Mouse (Mus musculus): ENCODE results near the gene Pik3r2. TPM values are rescaled to one million over a fixed set of nuclear protein-coding genes. Genes with fewer than 3 reads are reported as not detected.

The Pik3r2 gene
- polyA plus RNA-seq, 1 experiment: 130 TPM

DNA sequence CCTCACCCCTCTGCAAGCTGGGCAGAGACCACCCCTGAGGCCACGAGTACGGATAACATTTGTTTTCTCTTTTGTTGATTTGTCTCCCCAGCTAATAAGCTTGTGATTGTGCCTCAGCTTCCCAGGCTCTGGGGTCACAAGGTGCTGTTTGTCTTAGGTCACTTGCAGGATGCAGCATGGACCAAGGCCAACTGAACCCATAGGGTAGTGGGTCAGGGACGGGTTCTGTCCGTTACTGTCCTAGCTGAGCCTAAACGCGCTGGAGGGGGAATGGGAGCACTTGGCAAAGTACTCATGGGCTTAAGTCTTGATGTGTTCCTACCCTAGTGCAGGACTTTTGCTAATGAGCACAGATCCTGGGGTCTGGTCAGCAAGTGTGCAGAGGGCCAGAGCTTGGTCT, 9.0 kb downstream of the Pik3r2 start:
- no peak overlapping the region for H3K4me2 ChIP-seq (ENCODE audit: low read depth)
- H3K4me3 ChIP-seq: no peak overlapping the region
- H3ac ChIP-seq (ENCODE audit: control insufficient read depth, insufficient read length): no peak overlapping the region
- H3K36me3 ChIP-seq (ENCODE audit: control insufficient read depth, insufficient read depth): peaks cover 6% of the 10 kb centered on the region
- H3K27me3 ChIP-seq (ENCODE audit: control insufficient read depth, insufficient read depth, insufficient read length): no peaks in the 10 kb centered on the region
- no peak for TF ChIP-seq MYOG (IDR thresholded peaks at IDR 0.05; ENCODE audit: control insufficient read depth in 1 of 3, insufficient read depth in 1 of 3, insufficient read length in 2 of 3, low read depth in 2 of 3)
- TF ChIP-seq POLR2AphosphoS2 (IDR thresholded peaks at IDR 0.05; ENCODE audit: insufficient read length, low read depth): peak; percentile 27
- no peak for TF ChIP-seq USF1 (IDR thresholded peaks at IDR 0.05; ENCODE audit: low read depth)
- no peaks in the 10 kb centered on the region for H3K79me2 ChIP-seq (ENCODE audit: control insufficient read depth, insufficient read depth)

DNA sequence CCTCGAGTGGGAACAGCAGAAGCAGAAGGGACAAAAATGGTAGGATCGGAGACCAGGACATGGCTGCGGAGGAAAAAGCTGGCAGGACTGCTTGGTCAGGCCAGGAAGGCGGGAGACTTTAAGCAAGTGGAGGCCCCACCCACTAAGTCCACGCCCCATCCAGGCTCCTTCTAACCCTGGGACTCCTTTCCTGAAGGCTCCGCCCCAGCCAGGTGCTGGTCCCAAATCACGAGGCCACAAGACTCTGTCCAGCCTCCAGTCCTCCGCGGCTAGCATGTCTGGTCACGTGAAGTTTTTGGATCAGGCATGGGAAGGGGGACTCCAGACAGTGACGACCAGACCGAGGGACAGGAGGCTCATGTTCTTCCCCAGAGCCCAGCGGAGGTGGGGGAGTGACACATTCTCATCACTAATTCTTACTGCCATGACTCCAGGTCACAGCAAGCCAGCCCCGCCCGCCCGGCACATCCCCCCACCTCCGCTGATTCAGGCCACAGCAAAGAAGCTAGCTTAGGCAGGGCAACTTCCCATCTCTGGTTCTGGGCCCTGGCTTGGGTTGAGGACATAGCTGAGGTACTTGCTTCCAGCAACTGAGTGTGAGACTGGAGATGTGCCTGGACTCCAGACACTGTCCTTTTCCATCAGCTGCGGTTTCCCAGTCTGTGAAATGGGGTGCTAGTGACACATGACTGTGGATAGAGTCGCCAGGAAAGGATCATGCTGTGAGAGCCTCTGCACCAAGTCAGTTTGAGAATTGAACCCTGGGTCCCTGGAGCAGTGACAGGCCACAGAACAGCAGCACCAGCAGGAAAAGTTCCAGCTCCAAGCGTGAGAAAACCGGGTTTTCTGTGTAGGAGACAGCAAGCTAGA, 9.7 kb downstream of the Pik3r2 start:
- TF ChIP-seq E2F4 (IDR thresholded peaks at IDR 0.05; ENCODE audit: insufficient read depth): no peak
- no peak for TF ChIP-seq MYOG (IDR thresholded peaks at IDR 0.05; ENCODE audit: control insufficient read depth in 1 of 3, insufficient read depth in 1 of 3, insufficient read length in 2 of 3, low read depth in 2 of 3)
- TF ChIP-seq REST (IDR thresholded peaks at IDR 0.05; ENCODE audit: insufficient read depth, insufficient read length): no peak
- TF ChIP-seq USF1 (IDR thresholded peaks at IDR 0.05; ENCODE audit: low read depth): peak; percentile 77
- TF ChIP-seq TCF3 (IDR thresholded peaks at IDR 0.05; ENCODE audit: insufficient read length, low read depth): no peak
- TF ChIP-seq CEBPB (IDR thresholded peaks at IDR 0.05; ENCODE audit: insufficient read depth, poor library complexity, severe bottlenecking): no peak
- TF ChIP-seq POLR2A (IDR thresholded peaks at IDR 0.05; ENCODE audit: insufficient read length, low read depth): peak; percentile 79
- TF ChIP-seq MAX (IDR thresholded peaks at IDR 0.05; ENCODE audit: low read depth): no peak
- TF ChIP-seq MYOD1 (IDR thresholded peaks at IDR 0.05; ENCODE audit: control insufficient read depth in 1 of 3, insufficient read length in 2 of 3, low read depth in 2 of 3): peak in 1 of 3 experiments; percentile 25
- TF ChIP-seq TCF12 (IDR thresholded peaks at IDR 0.05; ENCODE audit: insufficient read depth, poor library complexity, severe bottlenecking): no peak
- peak; percentile 90 for TF ChIP-seq POLR2AphosphoS2 (IDR thresholded peaks at IDR 0.05; ENCODE audit: insufficient read length, low read depth)
- no peak for TF ChIP-seq SRF (IDR thresholded peaks at IDR 0.05; ENCODE audit: control insufficient read depth, insufficient read length, low read depth)
- peaks cover 6% of the 10 kb centered on the region for H3K36me3 ChIP-seq (ENCODE audit: control insufficient read depth, insufficient read depth)
- H3K79me2 ChIP-seq (ENCODE audit: control insufficient read depth, insufficient read depth): no peaks in the 10 kb centered on the region

DNA sequence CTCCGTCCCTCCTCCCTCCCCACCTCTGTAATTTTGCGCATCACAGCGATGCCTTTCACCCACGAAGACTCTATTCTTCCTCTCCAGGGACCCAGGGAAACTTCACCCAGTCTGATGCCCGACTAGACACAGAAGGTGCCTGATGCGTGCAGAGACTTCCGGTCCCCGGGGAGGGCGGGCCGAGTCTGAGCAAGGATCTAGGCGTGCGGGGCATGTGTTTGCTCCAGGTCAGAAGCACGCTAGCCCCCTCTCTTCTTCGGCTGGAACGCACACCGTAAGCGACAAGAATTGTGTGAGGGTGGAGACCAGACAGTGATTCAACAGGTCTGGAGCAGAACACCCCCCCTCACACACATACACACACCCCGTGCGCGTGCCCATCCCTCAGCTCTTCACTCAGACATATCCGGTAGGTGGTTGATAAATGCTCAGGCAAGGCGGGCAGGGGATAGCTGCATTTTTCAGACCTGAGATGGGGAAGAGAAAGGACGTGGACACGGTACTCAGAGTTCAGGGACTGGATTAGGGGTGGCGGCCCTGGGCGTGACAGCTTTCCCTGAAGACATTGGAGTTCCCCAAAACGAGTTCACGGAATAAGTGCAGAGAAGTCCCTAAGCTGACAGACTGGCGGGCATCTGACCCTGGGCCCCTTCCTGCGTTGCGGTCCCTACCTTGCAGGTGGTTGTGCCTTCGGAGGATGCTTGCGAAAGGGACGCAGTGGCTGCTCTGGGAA, 10.5 kb downstream of the Pik3r2 start:
- no peaks in the 10 kb centered on the region for H3K79me2 ChIP-seq (ENCODE audit: control insufficient read depth, insufficient read depth)
- peak overlapping the region; percentile 99 for H3K4me2 ChIP-seq (ENCODE audit: low read depth)
- TF ChIP-seq MYOG (IDR thresholded peaks at IDR 0.05; ENCODE audit: control insufficient read depth in 1 of 3, insufficient read depth in 1 of 3, insufficient read length in 2 of 3, low read depth in 2 of 3) (no peak), USF1 (IDR thresholded peaks at IDR 0.05; ENCODE audit: low read depth) (no peak), CEBPB (IDR thresholded peaks at IDR 0.05; ENCODE audit: insufficient read depth, poor library complexity, severe bottlenecking) (no peak), MYOD1 (IDR thresholded peaks at IDR 0.05; ENCODE audit: control insufficient read depth in 1 of 3, insufficient read length in 2 of 3, low read depth in 2 of 3) (no peak), SRF (IDR thresholded peaks at IDR 0.05; ENCODE audit: control insufficient read depth, insufficient read length, low read depth) (no peak), POLR2A (IDR thresholded peaks at IDR 0.05; ENCODE audit: insufficient read length, low read depth) (no peak), TCF12 (IDR thresholded peaks at IDR 0.05; ENCODE audit: insufficient read depth, poor library complexity, severe bottlenecking) (no peak), REST (IDR thresholded peaks at IDR 0.05; ENCODE audit: insufficient read depth, insufficient read length) (no peak), POLR2AphosphoS2 (IDR thresholded peaks at IDR 0.05; ENCODE audit: insufficient read length, low read depth) (no peak)

More for the DNA sequence above, 9.7 kb downstream of the Pik3r2 start:
- Histone ChIP-seq H3K27me3 (ENCODE audit: control insufficient read depth, insufficient read depth, insufficient read length) (no peaks in the 10 kb centered on the region), H3K4me2 (ENCODE audit: low read depth) (peak overlapping the region; percentile 99), H3K4me3 (peak overlapping the region; percentile 43), H3ac (ENCODE audit: control insufficient read depth, insufficient read length) (peak overlapping the region; percentile 14)

DNA sequence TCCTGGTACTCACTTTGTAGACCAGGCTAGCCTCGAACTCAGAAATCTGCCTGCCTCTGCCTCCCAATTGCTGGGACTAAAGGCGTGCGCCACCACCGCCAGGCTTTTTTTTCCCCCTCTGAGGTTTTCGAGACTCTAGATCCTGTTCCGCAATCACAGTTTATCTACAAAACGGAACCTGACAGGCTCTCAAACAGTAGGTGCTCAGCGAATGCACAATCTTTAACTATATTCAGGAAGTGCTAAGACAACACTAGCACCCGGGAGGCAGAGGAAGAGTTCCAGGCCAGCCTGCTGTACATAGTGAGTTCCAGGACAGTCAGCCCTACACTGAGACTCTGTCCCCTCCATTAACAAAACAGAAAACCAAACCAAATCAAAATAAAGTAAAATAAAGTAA, 11.2 kb downstream of the Pik3r2 start:
- TF ChIP-seq MYOG (IDR thresholded peaks at IDR 0.05; ENCODE audit: control insufficient read depth in 1 of 3, insufficient read depth in 1 of 3, insufficient read length in 2 of 3, low read depth in 2 of 3) (no peak), SRF (IDR thresholded peaks at IDR 0.05; ENCODE audit: control insufficient read depth, insufficient read length, low read depth) (no peak), POLR2A (IDR thresholded peaks at IDR 0.05; ENCODE audit: insufficient read length, low read depth) (no peak), TCF3 (IDR thresholded peaks at IDR 0.05; ENCODE audit: insufficient read length, low read depth) (no peak), CEBPB (IDR thresholded peaks at IDR 0.05; ENCODE audit: insufficient read depth, poor library complexity, severe bottlenecking) (no peak), POLR2AphosphoS2 (IDR thresholded peaks at IDR 0.05; ENCODE audit: insufficient read length, low read depth) (no peak), USF1 (IDR thresholded peaks at IDR 0.05; ENCODE audit: low read depth) (no peak), E2F4 (IDR thresholded peaks at IDR 0.05; ENCODE audit: insufficient read depth) (no peak), REST (IDR thresholded peaks at IDR 0.05; ENCODE audit: insufficient read depth, insufficient read length) (no peak), TCF12 (IDR thresholded peaks at IDR 0.05; ENCODE audit: insufficient read depth, poor library complexity, severe bottlenecking) (no peak), MYOD1 (IDR thresholded peaks at IDR 0.05; ENCODE audit: control insufficient read depth in 1 of 3, insufficient read length in 2 of 3, low read depth in 2 of 3) (no peak), MAX (IDR thresholded peaks at IDR 0.05; ENCODE audit: low read depth) (no peak)
- H3ac ChIP-seq (ENCODE audit: control insufficient read depth, insufficient read length): no peak overlapping the region

More for the DNA sequence above, 10.5 kb downstream of the Pik3r2 start:
- H3K27me3 ChIP-seq (ENCODE audit: control insufficient read depth, insufficient read depth, insufficient read length): no peaks in the 10 kb centered on the region
- peaks cover 6% of the 10 kb centered on the region for H3K36me3 ChIP-seq (ENCODE audit: control insufficient read depth, insufficient read depth)
- peak overlapping the region; percentile 43 for H3K4me3 ChIP-seq
- H3ac ChIP-seq (ENCODE audit: control insufficient read depth, insufficient read length): peak overlapping the region; percentile 14

More for the DNA sequence above, 11.2 kb downstream of the Pik3r2 start:
- H3K27me3 ChIP-seq (ENCODE audit: control insufficient read depth, insufficient read depth, insufficient read length): no peaks in the 10 kb centered on the region
- no peaks in the 10 kb centered on the region for H3K79me2 ChIP-seq (ENCODE audit: control insufficient read depth, insufficient read depth)
- peaks cover 6% of the 10 kb centered on the region for H3K36me3 ChIP-seq (ENCODE audit: control insufficient read depth, insufficient read depth)
- peak overlapping the region; percentile 99 for H3K4me2 ChIP-seq (ENCODE audit: low read depth)
- peak overlapping the region; percentile 43 for H3K4me3 ChIP-seq
